Mouse (Mus musculus): ENCODE data around the gene Immp2l. TPM values are rescaled to one million over a fixed set of nuclear protein-coding genes. Genes with fewer than 3 reads are reported as not detected.
"Not testable (repeated sequence)": the region's sequence is repeated elsewhere in the genome, so short reads cannot be mapped to it uniquely, and the experiment has no call there.

Immp2l gene
- 9.4 and 13.7 TPM in 2 replicates for polyA plus RNA-seq (2015; fragmentation: Nextera tagmentation; extraction: Ambion mirVana)

DNA sequence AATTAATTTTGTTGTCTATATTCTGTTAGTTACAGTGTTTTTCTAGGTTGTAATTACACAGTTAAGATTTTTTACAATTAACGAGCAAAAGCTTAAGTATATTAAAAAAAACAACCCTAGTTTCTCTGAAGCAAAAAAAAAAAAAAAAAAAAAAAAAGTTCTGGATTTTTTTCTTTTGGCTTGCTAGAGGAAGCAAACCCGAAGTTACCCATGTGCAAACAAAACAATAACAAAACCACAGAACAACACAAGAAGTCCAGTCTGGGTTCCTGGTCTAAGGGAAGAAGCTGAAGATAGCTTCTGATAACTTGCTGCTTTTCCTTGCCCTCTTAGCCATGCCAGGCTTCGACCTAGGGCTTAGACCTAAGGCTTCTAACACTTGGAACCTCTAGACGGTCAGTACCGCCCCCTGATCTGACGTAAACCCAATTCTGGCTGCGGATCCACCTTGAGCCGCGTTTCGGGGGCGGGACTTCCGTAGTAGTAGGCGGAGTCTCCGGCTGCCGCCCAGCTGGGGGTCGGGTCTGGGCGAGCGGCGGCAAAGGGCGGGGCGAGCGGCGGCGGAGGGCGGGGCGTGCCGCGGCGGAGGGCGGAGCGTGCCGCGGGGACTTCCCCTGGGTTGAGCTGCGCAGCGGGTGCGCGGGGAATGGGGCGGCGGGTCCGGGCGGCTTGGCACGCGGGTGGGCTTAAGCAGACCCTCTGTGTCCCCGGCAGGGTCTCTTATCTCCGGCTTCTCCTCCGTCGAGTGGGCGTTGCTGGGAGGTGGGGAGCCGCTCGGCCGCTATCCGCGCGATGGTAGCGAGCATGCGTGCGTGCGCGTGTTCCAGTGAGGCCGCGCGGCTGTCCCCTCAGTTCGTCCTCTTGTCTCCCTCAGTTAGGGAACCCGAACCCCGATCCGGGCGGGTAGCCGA is at the start of gene Immp2l:
Gene Immp2l, plus strand, starts transcription at position 580 of the 911 bp plus-strand sequence.
- Histone ChIP-seq H3K9ac (peak within 1 kb of the TSS; percentile 78), H3K4me2 (peak within 1 kb of the TSS; percentile 73), H3K27ac (peak within 1 kb of the TSS; percentile 40), H3K36me3 (no peaks in the 10 kb centered on the region), H3K4me3 (peak within 1 kb of the TSS; percentile 72), H3K27me3 (no peaks in the 10 kb centered on the region), H3K4me1 (no peaks in the 10 kb centered on the region), H3K9me3 (no peaks in the 10 kb centered on the region)
- WGBS = 3% methylated on average over 62 of the region's 68 CpGs
- peak; percentile 96 for ATAC-seq (ENCODE audit: insufficient number of reproducible peaks, low FRiP score, low TSS enrichment, low read depth)

DNA sequence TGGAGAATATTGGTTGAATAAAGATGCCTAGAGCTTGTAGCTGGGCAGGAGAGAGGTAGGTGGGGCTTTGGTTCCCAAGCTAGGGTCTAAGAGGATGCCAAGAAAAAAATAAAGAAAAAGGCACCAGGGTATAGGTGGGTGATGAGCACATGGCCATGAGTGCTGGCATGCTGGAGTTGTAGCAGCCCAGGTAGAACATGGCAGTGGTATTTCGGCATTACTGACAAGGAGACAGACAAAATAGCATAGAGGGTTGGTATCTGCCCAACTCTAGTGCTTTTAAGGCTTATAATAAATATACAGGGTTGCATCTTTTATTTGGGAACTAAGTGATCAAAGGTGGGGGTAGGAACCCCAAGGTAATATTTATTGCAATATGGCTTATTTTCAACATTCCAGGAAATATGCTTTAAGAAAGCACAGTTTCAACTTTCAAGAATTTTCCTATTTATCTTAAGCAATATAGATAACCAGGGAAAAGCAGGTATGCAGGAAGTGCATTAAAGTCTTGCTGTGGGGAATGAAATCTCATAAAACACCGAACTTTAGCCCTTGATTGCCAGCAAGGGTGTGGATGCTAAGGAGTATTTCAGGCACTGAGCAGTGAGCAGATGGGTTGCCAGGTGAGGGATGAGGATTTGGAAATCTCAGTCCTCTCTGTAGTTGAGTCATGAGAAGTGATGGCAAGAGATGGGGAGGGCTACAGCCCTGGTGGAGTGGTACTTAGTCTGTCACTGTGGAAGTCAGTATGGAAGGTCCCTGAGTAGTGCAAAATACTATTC is 45.0 kb upstream of the Immp2l start:
- ATAC-seq (ENCODE audit: insufficient number of reproducible peaks, low FRiP score, low TSS enrichment, low read depth) = no peak
- Histone ChIP-seq H3K4me3 (no peak overlapping the region), H3K4me2 (no peak overlapping the region), H3K27ac (no peak overlapping the region), H3K27me3 (no peaks in the 10 kb centered on the region), H3K36me3 (no peaks in the 10 kb centered on the region), H3K4me1 (no peaks in the 10 kb centered on the region), H3K9ac (no peak overlapping the region), H3K9me3 (no peaks in the 10 kb centered on the region)
- 76% methylated on average over 2 of the region's 2 CpGs for WGBS

DNA sequence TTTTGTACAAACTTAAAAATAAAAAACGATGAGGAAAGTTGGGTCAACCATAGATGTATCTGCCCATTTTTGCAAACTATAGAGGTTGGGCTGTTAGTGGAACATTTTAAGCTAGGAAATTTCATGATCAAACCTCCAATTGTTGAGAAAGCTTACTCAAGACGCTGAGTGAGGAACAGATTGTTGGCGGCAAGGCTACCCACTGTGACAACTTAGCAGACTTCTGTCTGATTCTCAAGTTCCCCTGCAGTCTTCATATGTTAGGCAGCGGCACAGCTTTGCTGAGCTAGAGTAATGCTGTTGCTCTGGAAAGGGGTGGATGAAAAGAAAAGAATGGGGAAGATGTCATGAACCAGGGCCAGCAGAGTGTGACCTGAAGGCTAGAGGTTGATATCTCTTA is 44.2 kb upstream of the Immp2l start:
- H3K4me2 ChIP-seq = no peak overlapping the region
- no peak for ATAC-seq (ENCODE audit: insufficient number of reproducible peaks, low FRiP score, low TSS enrichment, low read depth)
- no peaks in the 10 kb centered on the region for H3K4me1 ChIP-seq
- no peaks in the 10 kb centered on the region for H3K27me3 ChIP-seq
- H3K27ac ChIP-seq = no peak overlapping the region
- no peaks in the 10 kb centered on the region for H3K36me3 ChIP-seq
- WGBS = 89% methylated on average over 4 of the region's 4 CpGs
- no peaks in the 10 kb centered on the region for H3K9me3 ChIP-seq
- H3K4me3 ChIP-seq = no peak overlapping the region
- no peak overlapping the region for H3K9ac ChIP-seq

DNA sequence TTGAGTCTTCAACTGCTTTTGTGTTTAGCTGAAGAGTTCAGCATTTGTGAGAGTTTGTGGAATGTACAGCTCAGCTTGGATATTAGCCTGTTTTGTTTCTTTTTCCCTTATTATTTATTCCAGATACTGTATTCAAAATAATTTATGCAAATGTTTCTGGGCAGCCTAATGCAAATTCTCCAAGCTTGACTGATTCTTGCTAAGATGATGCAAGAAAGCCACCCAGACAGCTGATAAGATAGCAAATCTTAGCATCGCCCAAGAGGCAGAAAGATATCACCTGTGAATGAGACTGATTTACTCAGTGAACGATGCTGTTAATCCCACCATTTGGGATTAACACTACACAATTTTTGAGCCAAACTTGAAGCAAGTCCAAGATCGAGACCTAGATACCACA is 43.7 kb upstream of the Immp2l start:
- Histone ChIP-seq H3K4me2 (no peak overlapping the region), H3K9ac (no peak overlapping the region), H3K9me3 (no peaks in the 10 kb centered on the region), H3K27me3 (no peaks in the 10 kb centered on the region), H3K27ac (no peak overlapping the region), H3K36me3 (no peaks in the 10 kb centered on the region), H3K4me1 (no peaks in the 10 kb centered on the region), H3K4me3 (no peak overlapping the region)
- no peak for ATAC-seq (ENCODE audit: insufficient number of reproducible peaks, low FRiP score, low TSS enrichment, low read depth)
- WGBS = 76% methylated on average over 3 of the region's 3 CpGs

DNA sequence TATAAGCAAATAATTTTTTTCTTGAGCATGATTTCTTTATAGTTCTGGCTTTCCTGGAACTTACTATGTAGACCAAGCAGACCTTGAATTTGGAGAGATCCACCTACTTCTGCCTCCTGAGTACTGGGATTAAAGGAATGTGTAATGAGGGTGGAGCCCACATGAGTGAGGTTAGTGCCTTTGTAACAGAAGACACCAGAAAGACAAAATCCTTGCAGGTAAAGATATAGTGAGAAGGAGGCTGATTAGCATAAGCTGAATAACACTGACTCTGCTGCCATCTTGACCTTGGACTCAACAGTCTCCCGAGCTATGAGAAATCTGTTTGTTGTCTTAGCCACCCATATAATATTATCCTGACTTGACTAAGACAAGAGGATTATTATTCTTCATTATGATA is 40.9 kb upstream of the Immp2l start:
- Histone ChIP-seq H3K9ac (no peak overlapping the region), H3K9me3 (no peaks in the 10 kb centered on the region), H3K4me3 (no peak overlapping the region), H3K36me3 (no peaks in the 10 kb centered on the region), H3K4me2 (no peak overlapping the region), H3K4me1 (no peaks in the 10 kb centered on the region), H3K27me3 (no peaks in the 10 kb centered on the region), H3K27ac (no peak overlapping the region)
- WGBS = 77% methylated on average over 1 of the region's 1 CpGs
- ATAC-seq (ENCODE audit: insufficient number of reproducible peaks, low FRiP score, low TSS enrichment, low read depth) = no peak

GRCm38 (mm10) chr12:40984735-40985134 is 39.2 kb upstream of the Immp2l start:
- 33% methylated on average over 4 of the region's 4 CpGs for WGBS
- Histone ChIP-seq H3K9me3 (no peaks in the 10 kb centered on the region), H3K27me3 (no peaks in the 10 kb centered on the region), H3K36me3 (no peaks in the 10 kb centered on the region), H3K27ac (no peak overlapping the region), H3K4me1 (no peaks in the 10 kb centered on the region), H3K4me2 (no peak overlapping the region), H3K4me3 (no peak overlapping the region), H3K9ac (no peak overlapping the region)
- no peak for ATAC-seq (ENCODE audit: insufficient number of reproducible peaks, low FRiP score, low TSS enrichment, low read depth)

- WGBS = 66% methylated on average over 4 of the region's 4 CpGs
- H3K27me3 ChIP-seq = no peaks in the 10 kb centered on the region
- H3K4me1 ChIP-seq = no peaks in the 10 kb centered on the region
Measured at GRCm38 (mm10) chr12:40985791-40986190, 38.1 kb upstream of the Immp2l start.

DNA sequence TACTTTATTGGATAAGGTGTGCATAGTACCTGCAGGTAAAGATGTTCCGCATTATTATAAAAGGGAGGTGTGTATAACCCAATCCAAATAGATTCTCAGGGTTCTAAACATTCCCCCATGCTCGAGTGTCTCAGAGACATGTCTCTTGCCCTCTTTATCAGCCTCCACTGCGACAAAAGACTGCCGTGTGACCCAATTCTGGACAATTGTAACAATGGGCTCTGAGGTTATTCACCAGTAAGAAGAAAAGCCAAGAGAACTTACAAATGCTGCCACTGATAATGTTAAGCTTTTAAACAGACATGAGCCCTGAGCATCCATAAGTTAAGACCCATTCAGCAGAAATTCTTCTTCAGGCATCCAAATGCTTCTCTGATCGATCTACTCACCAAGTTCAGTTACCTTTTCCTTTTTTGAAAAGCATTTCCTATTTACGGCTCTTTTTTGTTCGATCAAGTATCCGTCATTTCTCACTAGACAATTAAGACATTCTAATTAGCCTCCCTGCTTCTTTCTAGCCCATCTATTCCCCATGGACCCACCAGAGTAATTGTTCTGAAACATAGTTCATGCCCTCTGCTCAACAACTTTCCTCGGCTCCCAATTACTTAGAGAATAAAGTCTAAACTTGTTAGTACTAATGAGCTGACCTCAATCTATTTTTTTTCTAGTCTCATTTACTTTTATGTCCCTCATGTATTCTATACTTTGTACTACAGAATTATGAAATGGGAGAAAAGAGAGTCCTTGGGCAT is 35.4 kb upstream of the Immp2l start:
- no peak overlapping the region for H3K4me2 ChIP-seq
- no peak overlapping the region for H3K9ac ChIP-seq
- H3K4me1 ChIP-seq = no peaks in the 10 kb centered on the region
- H3K9me3 ChIP-seq = no peaks in the 10 kb centered on the region
- no peak overlapping the region for H3K27ac ChIP-seq
- no peak for ATAC-seq (ENCODE audit: insufficient number of reproducible peaks, low FRiP score, low TSS enrichment, low read depth)
- H3K27me3 ChIP-seq = no peaks in the 10 kb centered on the region
- no peak overlapping the region for H3K4me3 ChIP-seq
- 83% methylated on average over 9 of the region's 9 CpGs for WGBS
- H3K36me3 ChIP-seq = no peaks in the 10 kb centered on the region

More at GRCm38 (mm10) chr12:40985791-40986190, 38.1 kb upstream of the Immp2l start:
- H3K9ac ChIP-seq = no peak overlapping the region
- ATAC-seq (ENCODE audit: insufficient number of reproducible peaks, low FRiP score, low TSS enrichment, low read depth) = no peak
- no peak overlapping the region for H3K4me2 ChIP-seq
- H3K9me3 ChIP-seq = no peaks in the 10 kb centered on the region
- H3K4me3 ChIP-seq = no peak overlapping the region
- H3K36me3 ChIP-seq = no peaks in the 10 kb centered on the region
- no peak overlapping the region for H3K27ac ChIP-seq

DNA sequence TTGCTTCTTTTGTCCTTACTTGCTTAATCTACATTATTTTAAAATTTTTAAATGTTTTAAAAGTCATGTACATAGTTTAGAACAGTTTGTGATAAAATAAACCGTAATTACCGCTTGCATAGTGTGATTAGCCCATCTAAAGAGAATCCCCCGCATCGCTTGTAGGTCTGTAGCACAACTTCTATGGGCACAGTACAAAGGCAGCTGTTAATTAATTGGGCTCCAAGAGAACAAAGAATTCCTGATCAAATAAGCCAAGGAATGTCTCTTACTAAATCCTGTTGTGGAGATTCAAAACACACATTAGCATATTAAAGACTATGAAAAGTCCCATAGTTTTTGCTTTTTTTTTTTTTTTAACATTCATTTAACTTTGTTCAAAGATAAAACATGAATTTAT is 32.2 kb upstream of the Immp2l start:
- Histone ChIP-seq H3K9me3 (no peaks in the 10 kb centered on the region), H3K9ac (no peak overlapping the region), H3K27me3 (no peaks in the 10 kb centered on the region), H3K36me3 (no peaks in the 10 kb centered on the region), H3K4me1 (no peaks in the 10 kb centered on the region), H3K4me2 (no peak overlapping the region), H3K27ac (no peak overlapping the region), H3K4me3 (no peak overlapping the region)
- no peak for ATAC-seq (ENCODE audit: insufficient number of reproducible peaks, low FRiP score, low TSS enrichment, low read depth)
- WGBS = 86% methylated on average over 4 of the region's 4 CpGs

DNA sequence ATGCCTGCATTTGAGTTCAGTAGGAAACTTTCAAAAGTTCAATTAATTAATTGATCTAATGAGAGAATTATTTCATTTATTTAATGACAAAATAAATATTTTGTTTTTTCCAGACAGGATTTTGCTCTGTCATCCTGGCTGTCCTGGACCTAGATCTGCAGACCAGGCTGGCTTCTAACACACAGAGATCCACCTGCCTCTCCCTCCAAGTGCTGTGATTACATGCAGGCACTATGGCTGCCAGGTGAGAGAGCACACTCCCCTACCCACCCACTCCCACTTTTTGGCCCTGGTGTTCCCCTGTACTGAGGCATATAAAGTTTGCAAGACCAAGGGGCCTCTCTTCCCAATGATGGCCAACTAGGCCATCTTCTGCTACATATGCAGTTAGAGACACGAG is 31.7 kb upstream of the Immp2l start:
- not testable (repeated sequence) for H3K4me2 ChIP-seq; H3K36me3 ChIP-seq; H3K4me1 ChIP-seq; ATAC-seq (ENCODE audit: insufficient number of reproducible peaks, low FRiP score, low TSS enrichment, low read depth); H3K4me3 ChIP-seq; H3K9me3 ChIP-seq; H3K9ac ChIP-seq; H3K27ac ChIP-seq; H3K27me3 ChIP-seq
- WGBS = 72% methylated on average over 1 of the region's 1 CpGs

- Histone ChIP-seq H3K9ac (no peak overlapping the region), H3K9me3 (no peaks in the 10 kb centered on the region), H3K4me1 (no peaks in the 10 kb centered on the region), H3K27me3 (no peaks in the 10 kb centered on the region), H3K27ac (no peak overlapping the region), H3K36me3 (no peaks in the 10 kb centered on the region), H3K4me2 (no peak overlapping the region), H3K4me3 (no peak overlapping the region)
- no peak for ATAC-seq (ENCODE audit: insufficient number of reproducible peaks, low FRiP score, low TSS enrichment, low read depth)
- 87% methylated on average over 2 of the region's 2 CpGs for WGBS
Measured at GRCm38 (mm10) chr12:40994846-40995245, 29.0 kb upstream of the Immp2l start.
